Mouse (Mus musculus): ENCODE measurements around the gene Tusc2.

GRCm38 (mm10) chr9:107571534-107572326 is 8.7 kb downstream of the Tusc2 start:
- TF ChIP-seq CTCF (IDR thresholded peaks at IDR 0.05; ENCODE audit: extremely low read depth, insufficient read depth, insufficient read length, insufficient replicate concordance) (no peak), POLR2A (IDR thresholded peaks at IDR 0.05; ENCODE audit: low read depth, low read length) (no peak)

All from spleen, adult 2 months (tissue).